Mouse (Mus musculus) thymus, postnatal 14 days (tissue): ENCODE measurements around the gene Ctxn1.

Experiments used
- DNase-seq: peaks from one replicate; pipeline ENCODE4 v3.0.0; 2021

Gene Ctxn1

GRCm38 (mm10) chr8:4212809-4213209, 46.3 kb downstream of the Ctxn1 start:
- DNase-seq: no peak

- no peak for DNase-seq
Observed at GRCm38 (mm10) chr8:4211097-4211496, 48.0 kb downstream of the Ctxn1 start.
